22 mouse cellular contexts compared by ENCODE assay signal in the genomic region with DNA sequence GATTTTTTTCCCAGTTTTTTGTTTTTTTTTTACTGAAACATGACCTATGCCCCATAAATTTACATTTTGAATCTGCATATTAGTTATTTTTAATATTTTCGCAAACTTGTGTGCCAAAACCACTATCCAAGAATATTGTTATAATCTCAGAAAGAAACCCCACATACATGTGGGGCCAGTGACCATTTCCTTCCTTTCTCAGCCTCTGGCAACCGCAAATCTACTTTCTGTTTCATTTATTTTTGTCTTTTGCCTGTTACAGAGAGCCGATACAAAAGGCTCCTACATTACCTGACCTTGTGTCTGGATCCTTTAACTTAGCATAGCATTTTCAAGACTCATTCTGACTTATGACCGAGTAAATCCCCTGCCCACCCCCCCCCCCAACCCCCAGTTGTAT.
DNase-seq lines count a peak whose midpoint lies in the region; ATAC-seq lines count a peak whose summit lies in the region.
"Had no signal": no experiment of that assay in that cellular context is flagged by ENCODE, and none has a peak within 500 bp of the region (broad histone marks: within the 10 kb centered on the region; RNA-seq: fewer than 3 reads in every experiment).

No protein-coding gene starts in this region.

- no peak overlapping the region for H3K9ac ChIP-seq in kidney, embryonic 15.5 days
- H3K9ac ChIP-seq: embryonic facial prominence, embryonic 13.5 days; hindbrain, embryonic 13.5 days; intestine, embryonic 15.5 days; lung, embryonic 15.5 days; midbrain, embryonic 15.5 days had no signal

- H3K36me3 ChIP-seq in macrophage (ENCODE audit: inconsistent target): no peaks in the 10 kb centered on the region
- no peaks in the 10 kb centered on the region for H3K36me3 ChIP-seq in splenic B cell, adult 2 months (ENCODE audit: control insufficient read depth, insufficient read depth, low read length, poor library complexity, severe bottlenecking)
- no peaks in the 10 kb centered on the region for H3K36me3 ChIP-seq in kidney, embryonic 15.5 days
- H3K36me3 ChIP-seq: embryonic facial prominence, embryonic 13.5 days; heart, embryonic 10.5 days; hindbrain, embryonic 13.5 days; intestine, embryonic 15.5 days; lung, embryonic 15.5 days; midbrain, embryonic 15.5 days had no signal

- WGBS in macrophage (ENCODE audit: missing documents): 3% methylated on average over 4 of the region's 4 CpGs
- WGBS in kidney, embryonic 15.5 days: 84% methylated on average over 4 of the region's 4 CpGs

- DNase-seq in spleen, postnatal 36 days (ENCODE audit: low spot score in 2 of 2): peak; percentile 35 to 46
- DNase-seq in spleen, adult 18-20 months: no peak
- DNase-seq in splenic B cell, adult 2 months (ENCODE audit: low read depth, low spot score): peak; percentile 57
- DNase-seq in adrenal gland, adult 18-20 months (ENCODE audit: low spot score in 2 of 2): no peak
- no peak for DNase-seq in cerebellum, postnatal 36 days
- DNase-seq: adrenal gland, postnatal 10 days; cerebellum, adult 9-10 months; gastrocnemius, postnatal 36 days; layer of hippocampus, postnatal 36 days; lung, postnatal 4 days; thymus, postnatal 4 days had no signal

- no peaks in the 10 kb centered on the region for H3K9me3 ChIP-seq in kidney, embryonic 15.5 days (replicated peaks)
- H3K9me3 ChIP-seq: embryonic facial prominence, embryonic 13.5 days; heart, embryonic 10.5 days; hindbrain, embryonic 13.5 days; intestine, embryonic 15.5 days; lung, embryonic 15.5 days; midbrain, embryonic 15.5 days had no signal

- H3K4me3 ChIP-seq in macrophage (ENCODE audit: inconsistent target): peak overlapping the region; percentile 20
- H3K4me3 ChIP-seq in kidney, embryonic 15.5 days (replicated peaks): no peak overlapping the region
- H3K4me3 ChIP-seq: embryonic facial prominence, embryonic 13.5 days; heart, embryonic 10.5 days; hindbrain, embryonic 13.5 days; intestine, embryonic 15.5 days; lung, embryonic 15.5 days; midbrain, embryonic 15.5 days; myocyte had no signal

- 0 out of 2 replicates have a peak overlapping the region, but pooled peaks have one; percentile 8 for H3K27ac ChIP-seq in macrophage
- no peak overlapping the region for H3K27ac ChIP-seq in kidney, embryonic 15.5 days
- H3K27ac ChIP-seq: embryonic facial prominence, embryonic 13.5 days; heart, embryonic 10.5 days; hindbrain, embryonic 13.5 days; intestine, embryonic 15.5 days; lung, embryonic 15.5 days; midbrain, embryonic 15.5 days had no signal

- H3K27me3 ChIP-seq in splenic B cell, adult 2 months (ENCODE audit: control insufficient read depth, insufficient read depth, low read length, poor library complexity, severe bottlenecking): no peaks in the 10 kb centered on the region
- H3K27me3 ChIP-seq in kidney, embryonic 15.5 days: no peaks in the 10 kb centered on the region
- H3K27me3 ChIP-seq: embryonic facial prominence, embryonic 13.5 days; hindbrain, embryonic 13.5 days; intestine, embryonic 15.5 days; lung, embryonic 15.5 days; midbrain, embryonic 15.5 days had no signal

- peak; percentile 81 for ATAC-seq in activated CD4-positive, CD25-positive, alpha-beta regulatory T cell, adult 4 months
- ATAC-seq in kidney, embryonic 15.5 days (replicated peaks; ENCODE audit: low FRiP score): no peak
- ATAC-seq: forebrain, embryonic 14.5 days; intestine, embryonic 15.5 days; midbrain, embryonic 15.5 days had no signal

- H3K4me2 ChIP-seq in kidney, embryonic 15.5 days: no peak overlapping the region
- H3K4me2 ChIP-seq: embryonic facial prominence, embryonic 13.5 days; hindbrain, embryonic 13.5 days; intestine, embryonic 15.5 days; lung, embryonic 15.5 days; midbrain, embryonic 15.5 days had no signal

- 0 out of 2 replicates have a peak, but pooled peaks cover 6% of the 10 kb centered on the region for H3K4me1 ChIP-seq in kidney, embryonic 15.5 days
- H3K4me1 ChIP-seq: embryonic facial prominence, embryonic 13.5 days; intestine, embryonic 15.5 days; midbrain, embryonic 15.5 days had no signal

- no peaks in the 10 kb centered on the region for H3K79me2 ChIP-seq in macrophage (ENCODE audit: inconsistent target)

Comparison
In these comparisons a context has a peak if more than half of its experiments do, and no peak if none do; other contexts are left out.
1. DNase-seq: peak in spleen, postnatal 36 days (2 of 2) and splenic B cell, adult 2 months (single experiment); none in spleen, adult 18-20 months (0 of 2), adrenal gland, adult 18-20 months (0 of 2) and cerebellum, postnatal 36 days (0 of 2).